Mouse (Mus musculus): ENCODE measurements around the gene Ano10.

GRCm38 (mm10) chr9:122174723-122175122, 119.5 kb downstream of the Ano10 start:
- TF ChIP-seq POLR2A (IDR thresholded peaks at IDR 0.05; ENCODE audit: insufficient read depth, low read length) (no peak), CTCF (IDR thresholded peaks at IDR 0.05; ENCODE audit: low read depth, low read length) (no peak), EP300 (IDR thresholded peaks at IDR 0.05; ENCODE audit: insufficient read depth, low read depth, low read length) (no peak)
